Mouse (Mus musculus) liver, adult 2 months (tissue): ENCODE results near the gene Acadvl.

Source experiments
- CTCF ChIP-seq: fragments of 200-500 bp; IDR thresholded peaks from 2 replicates; pipeline ENCODE4 v1.5.1; 2011; ENCODE audit warnings: low read depth, low read length, control low read depth
- POLR2A ChIP-seq: fragments of 200-500 bp; IDR thresholded peaks from 2 replicates; pipeline ENCODE4 v1.6.1; 2011; ENCODE audit warnings: low read length, control low read depth; ENCODE audit not compliant: insufficient read depth; ENCODE audit errors: extremely low read depth

- no peak for TF ChIP-seq POLR2A
- no peak for TF ChIP-seq CTCF
These were observed 25.0 kb upstream of the Acadvl start for GRCm38 (mm10) chr11:70040184-70040583.
